Mouse (Mus musculus): ENCODE measurements around the gene Rab5c. TPM values are rescaled to one million over a fixed set of nuclear protein-coding genes. Genes with fewer than 3 reads are reported as not detected.

Gene Rab5c
- polyA plus RNA-seq, 1 experiment from 2014 or later = 13.0 TPM

- Histone ChIP-seq H3K9me3 (no peaks in the 10 kb centered on the region), H3K27ac (replicated peaks) (no peak overlapping the region), H3K4me3 (no peak overlapping the region), H3K27me3 (replicated peaks; ENCODE audit: low read depth, poor library complexity, severe bottlenecking) (0 out of 2 replicates have a peak, but pooled peaks cover 6% of the 10 kb centered on the region), H3K36me3 (replicated peaks) (no peaks in the 10 kb centered on the region), H3K4me1 (peaks cover 10% of the 10 kb centered on the region; the same call in 1 of the 2 replicates)
- DNase-seq (ENCODE audit: low spot score) = no peak
- 77% methylated on average over 5 of the region's 5 CpGs for WGBS
Observed at GRCm38 (mm10) chr11:100681826-100682225, 56.2 kb downstream of the Rab5c start.

- H3K9me3 ChIP-seq = no peaks in the 10 kb centered on the region
- no peak overlapping the region for H3K4me3 ChIP-seq
- no peak overlapping the region for H3K27ac ChIP-seq (replicated peaks)
- WGBS = 64% methylated on average over 7 of the region's 7 CpGs
- DNase-seq (ENCODE audit: low spot score) = no peak
- no peaks in the 10 kb centered on the region for H3K36me3 ChIP-seq (replicated peaks)
- peaks cover 19% of the 10 kb centered on the region for H3K4me1 ChIP-seq
- peaks cover 32% of the 10 kb centered on the region for H3K27me3 ChIP-seq (replicated peaks; ENCODE audit: low read depth, poor library complexity, severe bottlenecking)
Observed at GRCm38 (mm10) chr11:100677810-100678209, 60.2 kb downstream of the Rab5c start.

- H3K4me1 ChIP-seq = peaks cover 24% of the 10 kb centered on the region
- H3K27me3 ChIP-seq (replicated peaks; ENCODE audit: low read depth, poor library complexity, severe bottlenecking) = peaks cover 41% of the 10 kb centered on the region
- 2% methylated on average over 23 of the region's 23 CpGs for WGBS
- peak overlapping the region; percentile 45 for H3K4me3 ChIP-seq
- DNase-seq (ENCODE audit: low spot score) = peak; percentile 60
- peak overlapping the region; percentile 62; the same call in 1 of the 2 replicates for H3K27ac ChIP-seq (replicated peaks)
- peaks cover 7% of the 10 kb centered on the region; the same call in 1 of the 2 replicates for H3K9me3 ChIP-seq
- no peaks in the 10 kb centered on the region for H3K36me3 ChIP-seq (replicated peaks)
Observed at GRCm38 (mm10) chr11:100673169-100673568, 64.8 kb downstream of the Rab5c start.

GRCm38 (mm10) chr11:100671956-100672355 is 66.1 kb downstream of the Rab5c start:
- Histone ChIP-seq H3K36me3 (replicated peaks) (no peaks in the 10 kb centered on the region), H3K4me1 (peaks cover 15% of the 10 kb centered on the region), H3K4me3 (no peak overlapping the region), H3K9me3 (peaks cover 7% of the 10 kb centered on the region; the same call in 1 of the 2 replicates), H3K27me3 (replicated peaks; ENCODE audit: low read depth, poor library complexity, severe bottlenecking) (peaks cover 41% of the 10 kb centered on the region), H3K27ac (replicated peaks) (no peak overlapping the region)
- 80% methylated on average over 2 of the region's 2 CpGs for WGBS
- no peak for DNase-seq (ENCODE audit: low spot score)

GRCm38 (mm10) chr11:100671049-100671448 is 67.0 kb downstream of the Rab5c start:
- H3K9me3 ChIP-seq = peaks cover 7% of the 10 kb centered on the region; the same call in 1 of the 2 replicates
- DNase-seq (ENCODE audit: low spot score) = no peak
- peaks cover 41% of the 10 kb centered on the region for H3K27me3 ChIP-seq (replicated peaks; ENCODE audit: low read depth, poor library complexity, severe bottlenecking)
- no peak overlapping the region for H3K4me3 ChIP-seq
- 81% methylated on average over 1 of the region's 1 CpGs for WGBS
- no peak overlapping the region for H3K27ac ChIP-seq (replicated peaks)
- H3K4me1 ChIP-seq = peaks cover 15% of the 10 kb centered on the region
- no peaks in the 10 kb centered on the region for H3K36me3 ChIP-seq (replicated peaks)

Other genes starting within 250 kb of the Rab5c start
- 291 and 321 TPM in 2 replicates for gene Acly, start 210.2 kb downstream of the Rab5c start, polyA plus RNA-seq (2016; fragmentation: Nextera tagmentation; extraction: Ambion mirVana)
- 1.4 and 1.7 TPM in 2 replicates for gene Ttc25, start 192.6 kb downstream of the Rab5c start, polyA plus RNA-seq (2016; fragmentation: Nextera tagmentation; extraction: Ambion mirVana)
- 21.3 and 25.1 TPM in 2 replicates for gene Cnp, start 163.3 kb downstream of the Rab5c start, polyA plus RNA-seq (2016; fragmentation: Nextera tagmentation; extraction: Ambion mirVana)
- gene Nkiras2, start 119.0 kb downstream of the Rab5c start, polyA plus RNA-seq (2016; fragmentation: Nextera tagmentation; extraction: Ambion mirVana) = 77.2 and 81.4 TPM in 2 replicates
- gene Dnajc7, start 118.0 kb downstream of the Rab5c start, polyA plus RNA-seq (2016; fragmentation: Nextera tagmentation; extraction: Ambion mirVana) = 272 and 279 TPM in 2 replicates
- gene Zfp385c, start 45.8 kb downstream of the Rab5c start, polyA plus RNA-seq (2016; fragmentation: Nextera tagmentation; extraction: Ambion mirVana) = 1.2 TPM in 2 replicates
- gene Dhx58, start 33.9 kb downstream of the Rab5c start, polyA plus RNA-seq (2016; fragmentation: Nextera tagmentation; extraction: Ambion mirVana) = 3.3 and 3.6 TPM in 2 replicates
- gene Kat2a, start 25.8 kb downstream of the Rab5c start, polyA plus RNA-seq (2016; fragmentation: Nextera tagmentation; extraction: Ambion mirVana) = 72.4 and 80.6 TPM in 2 replicates
- 0.56 TPM in 1 of 2 replicates, not detected in the other for gene Hspb9, start 24.4 kb downstream of the Rab5c start, polyA plus RNA-seq (2016; fragmentation: Nextera tagmentation; extraction: Ambion mirVana)
- 0.64 and 0.71 TPM in 2 replicates for gene Kcnh4, start 21.7 kb upstream of the Rab5c start, polyA plus RNA-seq (2016; fragmentation: Nextera tagmentation; extraction: Ambion mirVana)
- not detected in 2 replicates for gene Hcrt, start 24.7 kb upstream of the Rab5c start, polyA plus RNA-seq (2016; fragmentation: Nextera tagmentation; extraction: Ambion mirVana)
- gene Ghdc, start 32.7 kb upstream of the Rab5c start, polyA plus RNA-seq (2016; fragmentation: Nextera tagmentation; extraction: Ambion mirVana) = 3.3 and 3.7 TPM in 2 replicates
- gene Stat5b, start 112.5 kb upstream of the Rab5c start, polyA plus RNA-seq (2016; fragmentation: Nextera tagmentation; extraction: Ambion mirVana) = 14.4 and 14.9 TPM in 2 replicates
- 1.7 and 1.9 TPM in 2 replicates for gene Stat5a, start 121.1 kb upstream of the Rab5c start, polyA plus RNA-seq (2016; fragmentation: Nextera tagmentation; extraction: Ambion mirVana)
- 22.5 and 22.8 TPM in 2 replicates for gene Stat3, start 201.3 kb upstream of the Rab5c start, polyA plus RNA-seq (2016; fragmentation: Nextera tagmentation; extraction: Ambion mirVana)
- gene Cavin1, start 232.7 kb upstream of the Rab5c start, polyA plus RNA-seq (2016; fragmentation: Nextera tagmentation; extraction: Ambion mirVana) = 20.6 and 23.5 TPM in 2 replicates